Mouse (Mus musculus) cortical plate, adult 2 months (tissue): Measurements from ENCODE around the gene Izumo1. TPM values are rescaled to one million over a fixed set of nuclear protein-coding genes. Genes with fewer than 3 reads are reported as not detected.
"Not testable (repeated sequence)": the region's sequence is repeated elsewhere in the genome, so short reads cannot be mapped to it uniquely, and the experiment has no call there.

Source experiments
- H3K27ac ChIP-seq: fragments of 200-500 bp; 2 replicates; pipeline ENCODE4 v1.5.1; 2012; ENCODE audit warnings: low read length, control low read depth, inconsistent platforms; ENCODE audit not compliant: insufficient read depth
- H3K4me1 ChIP-seq: fragments of 200-500 bp; 2 replicates; pipeline ENCODE4 v1.6.1; 2011; ENCODE audit warnings: low read length; ENCODE audit not compliant: control insufficient read depth, insufficient read depth
- H3K4me3 ChIP-seq: fragments of 200-500 bp; 2 replicates; pipeline ENCODE4 v1.5.1; 2011; ENCODE audit warnings: mild to moderate bottlenecking, low read length, control low read depth; ENCODE audit not compliant: insufficient read depth
- CTCF ChIP-seq: fragments of 200-500 bp; IDR thresholded peaks from 2 replicates; pipeline ENCODE4 v1.5.1; 2011; ENCODE audit warnings: mild to moderate bottlenecking, control low read depth, low read length; ENCODE audit not compliant: insufficient read depth; ENCODE audit errors: extremely low read depth
- POLR2A ChIP-seq: fragments of 200-500 bp; IDR thresholded peaks from 2 replicates; pipeline ENCODE4 v1.6.1; 2011; ENCODE audit warnings: mild to moderate bottlenecking, low read length, control low read depth; ENCODE audit not compliant: insufficient read depth; ENCODE audit errors: extremely low read depth
- polyA plus RNA-seq: library from polyadenylated mRNA; depleted of rRNA; stranded (reverse); fragments of >200 nt; gene quantifications from 2 replicates; pipeline ENCODE4 v1.2.3, GENCODE M21; 2012; rRNA removed

Izumo1 gene
- polyA plus RNA-seq, 1 experiment: 0.13 TPM

GRCm38 (mm10) chr7:45660746-45661478 lies 39.3 kb downstream of the Izumo1 start:
- H3K27ac ChIP-seq: no peak overlapping the region

GRCm38 (mm10) chr7:45661702-45662101 lies 40.1 kb downstream of the Izumo1 start:
- not testable (repeated sequence) for H3K4me3 ChIP-seq, H3K27ac ChIP-seq, H3K4me1 ChIP-seq

More at GRCm38 (mm10) chr7:45660746-45661478, 39.3 kb downstream of the Izumo1 start:
- TF ChIP-seq POLR2A (no peak), CTCF (no peak)
- no peaks in the 10 kb centered on the region; the same call in 1 of the 2 replicates for H3K4me1 ChIP-seq
- H3K4me3 ChIP-seq: no peak overlapping the region

DNA sequence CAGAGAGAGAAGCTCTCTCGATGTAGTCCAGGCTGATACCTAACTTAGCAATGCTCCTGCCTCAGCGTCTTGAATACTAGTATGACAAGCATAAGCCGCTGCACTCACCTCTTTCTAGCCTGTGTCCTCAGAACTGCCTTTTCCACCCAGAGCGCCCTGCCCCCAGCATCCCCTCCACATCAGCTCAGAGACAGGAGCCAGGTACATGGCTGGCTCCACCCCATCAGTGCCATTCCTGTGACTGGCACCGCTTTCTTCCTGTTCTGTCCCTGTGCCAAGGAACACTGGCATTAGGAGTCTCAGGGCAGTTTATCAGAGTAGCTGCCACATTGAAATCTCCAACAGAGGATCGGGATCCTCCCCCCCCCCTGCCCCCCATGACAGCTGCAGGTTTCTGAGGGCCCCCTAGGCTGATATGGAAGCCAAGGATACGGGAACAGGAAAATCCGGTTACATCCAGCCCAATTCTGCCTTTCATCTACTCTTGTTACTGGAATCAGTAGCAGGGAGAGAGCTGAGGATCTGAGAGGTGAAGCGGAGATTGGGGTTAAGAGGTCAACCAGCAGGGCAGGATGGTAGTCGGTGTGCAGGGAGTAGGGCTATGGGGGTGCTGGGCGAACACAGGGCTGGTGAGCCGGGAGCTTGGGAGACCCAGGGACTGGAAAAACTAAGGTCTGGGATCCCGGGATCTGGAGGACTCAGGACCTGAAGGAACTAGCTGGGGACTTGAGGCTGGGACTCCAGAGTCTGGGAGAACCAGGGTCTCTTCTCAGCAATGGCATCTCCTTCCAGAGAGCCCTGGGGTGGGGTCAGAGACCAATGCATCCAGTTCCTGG lies 43.9 kb downstream of the Izumo1 start:
- Histone ChIP-seq H3K4me3 (no peak overlapping the region), H3K27ac (no peak overlapping the region), H3K4me1 (no peaks in the 10 kb centered on the region)
- TF ChIP-seq CTCF (no peak), POLR2A (no peak)

DNA sequence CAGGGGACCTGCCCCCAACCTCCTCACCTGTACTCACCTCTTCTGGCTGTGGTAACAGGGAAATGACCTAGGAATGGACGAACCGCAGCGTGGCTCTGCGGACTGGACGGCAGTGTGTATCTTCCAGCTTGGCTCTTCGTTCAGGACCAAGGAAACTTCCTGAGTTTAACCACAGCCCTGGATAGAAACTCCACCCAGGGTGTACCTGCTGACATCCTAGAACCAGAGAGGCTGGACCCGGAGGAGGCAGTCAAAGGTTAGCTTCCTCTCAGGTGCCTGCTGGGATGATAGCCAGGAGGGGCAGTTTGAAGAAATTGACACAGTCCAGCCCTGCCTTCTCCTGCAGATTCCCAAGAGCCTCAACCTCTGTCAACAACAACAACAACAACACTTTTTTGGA lies 44.5 kb downstream of the Izumo1 start, which contains the start of gene Fut2:
Gene Fut2 (minus strand): TSS at position 234 of the 400 bp plus-strand sequence.
- TF ChIP-seq POLR2A (no peak), CTCF (no peak)
- H3K27ac ChIP-seq: no peak within 1 kb of the TSS

GRCm38 (mm10) chr7:45667761-45668160 lies 46.1 kb downstream of the Izumo1 start:
- Histone ChIP-seq H3K27ac (no peak overlapping the region), H3K4me3 (no peak overlapping the region), H3K4me1 (no peaks in the 10 kb centered on the region)
- TF ChIP-seq POLR2A (no peak), CTCF (no peak)

More for the DNA sequence above, 44.5 kb downstream of the Izumo1 start, which contains the start of gene Fut2:
- no peak within 1 kb of the TSS for H3K4me3 ChIP-seq
- H3K4me1 ChIP-seq: no peaks in the 10 kb centered on the region

GRCm38 (mm10) chr7:45668921-45669320 lies 47.3 kb downstream of the Izumo1 start:
- no peak for TF ChIP-seq CTCF
- TF ChIP-seq POLR2A: no peak
- Histone ChIP-seq H3K27ac (no peak overlapping the region), H3K4me1 (no peaks in the 10 kb centered on the region), H3K4me3 (no peak overlapping the region)

DNA sequence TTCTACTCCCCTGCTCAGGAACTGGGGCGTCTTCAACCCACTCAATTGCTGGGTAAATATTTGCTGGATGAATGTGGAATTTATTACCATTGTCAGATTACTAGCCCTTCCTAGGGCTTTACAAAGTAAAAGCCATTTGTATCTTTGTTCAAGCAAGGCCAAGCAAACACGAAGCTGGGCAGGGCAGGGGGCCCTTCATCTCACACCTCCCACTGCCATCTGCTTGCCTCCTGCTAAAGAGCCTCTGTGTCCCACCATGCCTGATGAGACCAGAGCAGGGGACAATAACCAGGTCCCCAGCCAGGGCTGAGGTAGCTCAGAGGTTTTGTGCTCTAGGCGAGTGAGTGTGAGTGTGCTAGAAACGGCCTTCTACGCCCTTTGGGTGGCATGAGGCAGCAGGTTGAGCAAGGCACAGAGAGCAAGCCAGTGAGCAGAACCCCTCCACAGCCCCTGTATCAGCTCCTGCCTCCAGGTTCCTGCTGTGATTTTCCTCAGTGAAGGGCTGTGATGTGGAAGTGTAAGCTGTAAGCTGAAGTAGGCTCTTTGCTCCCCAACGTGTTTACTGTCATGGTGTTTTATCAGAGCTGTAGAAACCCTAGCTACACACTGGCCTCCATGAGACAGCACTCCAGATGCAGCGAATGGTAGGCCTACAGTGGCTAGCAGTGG lies 56.1 kb downstream of the Izumo1 start:
- Histone ChIP-seq H3K4me1 (no peaks in the 10 kb centered on the region), H3K4me3 (no peak overlapping the region), H3K27ac (no peak overlapping the region)
- no peak for TF ChIP-seq CTCF
- no peak for TF ChIP-seq POLR2A

Other genes starting within 250 kb of the Izumo1 start
- 720 and 793 TPM in 2 replicates for gene Snrnp70, start 226.1 kb upstream of the Izumo1 start, polyA plus RNA-seq
- gene Kcna7, start 216.2 kb upstream of the Izumo1 start, polyA plus RNA-seq: not detected in 2 replicates
- 0.04 and 0.08 TPM in 2 replicates for gene Ntf5, start 208.1 kb upstream of the Izumo1 start, polyA plus RNA-seq
- 0.17 TPM in 1 of 2 replicates, not detected in the other for gene Lhb, start 201.0 kb upstream of the Izumo1 start, polyA plus RNA-seq
- gene Gys1, start 187.0 kb upstream of the Izumo1 start, polyA plus RNA-seq: 25.7 and 26.4 TPM in 2 replicates
- 41.7 and 47.4 TPM in 2 replicates for gene Ruvbl2, start 183.7 kb upstream of the Izumo1 start, polyA plus RNA-seq
- 588 and 637 TPM in 2 replicates for gene Ftl1, start 161.9 kb upstream of the Izumo1 start, polyA plus RNA-seq
- gene Bax, start 154.9 kb upstream of the Izumo1 start, polyA plus RNA-seq: 99.4 and 103 TPM in 2 replicates
- 0.11 and 0.13 TPM in 2 replicates for gene Tulp2, start 139.9 kb upstream of the Izumo1 start, polyA plus RNA-seq
- 0.19 TPM in 1 of 2 replicates, not detected in the other for gene Gm45808, start 135.0 kb upstream of the Izumo1 start, polyA plus RNA-seq
- gene Dhdh, start 133.0 kb upstream of the Izumo1 start, polyA plus RNA-seq: 5.9 and 6.5 TPM in 2 replicates
- gene Nucb1, start 111.4 kb upstream of the Izumo1 start, polyA plus RNA-seq: 88.2 and 99.6 TPM in 2 replicates
- 19.4 and 20.0 TPM in 2 replicates for gene Ppp1r15a, start 95.5 kb upstream of the Izumo1 start, polyA plus RNA-seq
- gene Plekha4, start 95.5 kb upstream of the Izumo1 start, polyA plus RNA-seq: 5.1 and 6.3 TPM in 2 replicates
- gene Hsd17b14, start 66.9 kb upstream of the Izumo1 start, polyA plus RNA-seq: 0.45 and 0.54 TPM in 2 replicates
- 26.1 and 26.5 TPM in 2 replicates for gene Bcat2, start 51.7 kb upstream of the Izumo1 start, polyA plus RNA-seq
- gene Fgf21, start 6.3 kb upstream of the Izumo1 start, polyA plus RNA-seq: not detected in 2 replicates
- 0.09 and 0.15 TPM in 2 replicates for gene Fut1, start 4.5 kb upstream of the Izumo1 start, polyA plus RNA-seq
- 6.9 and 7.8 TPM in 2 replicates for gene Rasip1, start 5.7 kb downstream of the Izumo1 start, polyA plus RNA-seq
- gene Mamstr, start 18.2 kb downstream of the Izumo1 start, polyA plus RNA-seq: 5.2 and 7.1 TPM in 2 replicates
- 0.21 and 0.28 TPM in 2 replicates for gene Fut2, start 44.6 kb downstream of the Izumo1 start, polyA plus RNA-seq
- gene Ntn5, start 62.2 kb downstream of the Izumo1 start, polyA plus RNA-seq: 20.9 and 26.3 TPM in 2 replicates
- 6.6 and 8.0 TPM in 2 replicates for gene Sec1, start 72.6 kb downstream of the Izumo1 start, polyA plus RNA-seq
- gene Car11, start 78.0 kb downstream of the Izumo1 start, polyA plus RNA-seq: 351 and 377 TPM in 2 replicates
- 251 and 257 TPM in 2 replicates for gene Dbp, start 83.3 kb downstream of the Izumo1 start, polyA plus RNA-seq
- 255 and 261 TPM in 2 replicates for gene Rpl18, start 93.6 kb downstream of the Izumo1 start, polyA plus RNA-seq
- gene Sphk2, start 96.2 kb downstream of the Izumo1 start, polyA plus RNA-seq: 22.5 and 23.5 TPM in 2 replicates
- gene Fam83e, start 99.4 kb downstream of the Izumo1 start, polyA plus RNA-seq: 0.19 and 0.21 TPM in 2 replicates
- not detected in 2 replicates for gene Spaca4, start 104.0 kb downstream of the Izumo1 start, polyA plus RNA-seq
- 191 and 227 TPM in 2 replicates for gene Lmtk3, start 161.9 kb downstream of the Izumo1 start, polyA plus RNA-seq
- 26.6 and 29.3 TPM in 2 replicates for gene Sult2b1, start 162.9 kb downstream of the Izumo1 start, polyA plus RNA-seq
- gene Cyth2, start 192.8 kb downstream of the Izumo1 start, polyA plus RNA-seq: 161 and 162 TPM in 2 replicates
- gene Kcnj14, start 203.0 kb downstream of the Izumo1 start, polyA plus RNA-seq: 1.8 and 2.6 TPM in 2 replicates
- gene Grwd1, start 209.1 kb downstream of the Izumo1 start, polyA plus RNA-seq: 15.7 and 17.5 TPM in 2 replicates